16 mouse cellular contexts compared by ENCODE assay signal in genomic region chr17:44153871-44154270, GRCm38 (mm10).
"Had no signal": no experiment of that assay in that cellular context is flagged by ENCODE, and none has a peak within 500 bp of the region (broad histone marks: within the 10 kb centered on the region; RNA-seq: fewer than 3 reads in every experiment).

No protein-coding gene starts in this region.

- ATAC-seq: liver, embryonic 12.5 days; midbrain, embryonic 16.5 days had no signal

- DNase-seq: midbrain, embryonic 14.5 days; right cerebral cortex, postnatal 14 days; thymus, adult 2 months; thymus, postnatal 25 days; thymus, postnatal 4 days had no signal

- H3K9ac ChIP-seq: limb, embryonic 15.5 days; liver, embryonic 12.5 days; liver, embryonic 14.5 days; midbrain, embryonic 12.5 days; neural tube, embryonic 13.5 days; neural tube, embryonic 15.5 days; stomach, embryonic 15.5 days had no signal

- H3K4me3 ChIP-seq: limb, embryonic 15.5 days; liver, embryonic 12.5 days; midbrain, embryonic 10.5 days; midbrain, embryonic 12.5 days; myocyte; neural tube, embryonic 13.5 days; neural tube, embryonic 15.5 days; stomach, embryonic 15.5 days had no signal

- H3K4me1 ChIP-seq: limb, embryonic 15.5 days; liver, embryonic 12.5 days; midbrain, embryonic 10.5 days; midbrain, embryonic 12.5 days; neural tube, embryonic 13.5 days; neural tube, embryonic 15.5 days; stomach, embryonic 15.5 days had no signal

- H3K9me3 ChIP-seq: limb, embryonic 15.5 days; liver, embryonic 12.5 days; midbrain, embryonic 10.5 days; midbrain, embryonic 12.5 days; neural tube, embryonic 13.5 days; neural tube, embryonic 15.5 days; stomach, embryonic 15.5 days had no signal

- H3K36me3 ChIP-seq: limb, embryonic 15.5 days; liver, embryonic 12.5 days; midbrain, embryonic 10.5 days; midbrain, embryonic 12.5 days; neural tube, embryonic 13.5 days; neural tube, embryonic 15.5 days; stomach, embryonic 15.5 days had no signal

- H3K4me2 ChIP-seq: limb, embryonic 15.5 days; liver, embryonic 12.5 days; midbrain, embryonic 12.5 days; neural tube, embryonic 13.5 days; neural tube, embryonic 15.5 days; stomach, embryonic 15.5 days had no signal

- H3K27ac ChIP-seq: limb, embryonic 15.5 days; liver, embryonic 12.5 days; liver, embryonic 14.5 days; midbrain, embryonic 10.5 days; midbrain, embryonic 12.5 days; neural tube, embryonic 13.5 days; neural tube, embryonic 15.5 days; stomach, embryonic 15.5 days; stomach, postnatal 0 days had no signal

- H3K27me3 ChIP-seq: limb, embryonic 15.5 days; liver, embryonic 12.5 days; midbrain, embryonic 12.5 days; neural tube, embryonic 13.5 days; neural tube, embryonic 15.5 days; stomach, embryonic 15.5 days had no signal
